Mouse (Mus musculus): ENCODE results near the gene Gm44579. TPM values are rescaled to one million over a fixed set of nuclear protein-coding genes. Genes with fewer than 3 reads are reported as not detected.
A peak's percentile ranks its signal among the peaks of the same experiment; 100 is the strongest.

Gm44579 gene
- polyA plus RNA-seq, 1 experiment from 2014 or later: not detected

- Histone ChIP-seq H3K9ac (no peak overlapping the region), H3K9me3 (replicated peaks) (no peaks in the 10 kb centered on the region), H3K36me3 (ENCODE audit: poor library complexity, severe bottlenecking) (no peaks in the 10 kb centered on the region), H3K4me2 (no peak overlapping the region), H3K4me3 (no peak overlapping the region), H3K27ac (no peak overlapping the region), H3K4me1 (peaks cover 14% of the 10 kb centered on the region), H3K27me3 (no peaks in the 10 kb centered on the region)
- ATAC-seq: no peak
- 85% methylated on average over 3 of the region's 3 CpGs for WGBS
These were observed 72.4 kb downstream of the Gm44579 start for GRCm38 (mm10) chr15:98148356-98148755.

DNA sequence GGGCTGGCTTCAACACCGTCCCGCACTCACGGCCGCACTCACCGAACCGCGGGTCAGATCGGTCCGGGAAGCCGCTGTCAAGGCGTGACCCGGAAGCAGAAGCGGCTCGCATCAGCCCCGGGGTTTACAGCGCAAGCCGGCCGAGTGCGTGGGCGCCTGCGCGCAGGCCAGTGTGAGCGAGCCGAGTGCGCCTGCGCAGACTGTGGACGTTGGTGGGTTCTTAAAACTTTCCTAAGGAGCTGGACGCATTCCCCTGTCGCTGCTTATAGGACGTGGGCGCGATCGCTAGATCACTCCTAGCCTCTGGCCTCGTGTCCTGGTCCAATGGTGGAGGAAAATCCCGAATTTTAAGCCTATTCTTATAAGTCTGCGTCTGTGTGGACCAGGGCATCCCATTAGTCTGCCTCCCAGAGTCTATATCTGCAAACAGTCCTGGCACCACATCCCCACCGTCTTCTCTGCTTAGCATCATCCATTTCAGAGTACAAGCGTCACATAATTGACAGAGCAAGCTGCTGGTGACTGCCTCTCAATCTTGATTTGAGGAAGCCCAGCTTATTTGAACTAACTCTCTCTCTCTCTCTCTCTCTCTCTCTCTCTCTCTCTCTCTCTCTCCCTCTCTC is 75.1 kb downstream of the Gm44579 start:
- Histone ChIP-seq H3K27ac (peak overlapping the region; percentile 14; the same call in 1 of the 2 replicates), H3K4me2 (peak overlapping the region; percentile 97), H3K27me3 (no peaks in the 10 kb centered on the region), H3K4me1 (peaks cover 14% of the 10 kb centered on the region), H3K36me3 (ENCODE audit: poor library complexity, severe bottlenecking) (peaks cover 18% of the 10 kb centered on the region), H3K9ac (peak overlapping the region; percentile 94), H3K9me3 (replicated peaks) (no peaks in the 10 kb centered on the region), H3K4me3 (peak overlapping the region; percentile 95)
- WGBS: under 1% methylated on average over 38 of the region's 38 CpGs
- peak; percentile 98 for ATAC-seq

GRCm38 (mm10) chr15:98144861-98145507 is 75.8 kb downstream of the Gm44579 start:
- Histone ChIP-seq H3K9me3 (replicated peaks) (no peaks in the 10 kb centered on the region), H3K9ac (peak overlapping the region; percentile 94), H3K4me2 (peak overlapping the region; percentile 97), H3K27me3 (no peaks in the 10 kb centered on the region), H3K4me3 (peak overlapping the region; percentile 95), H3K36me3 (ENCODE audit: poor library complexity, severe bottlenecking) (peaks cover 25% of the 10 kb centered on the region), H3K27ac (peak overlapping the region; percentile 14; the same call in 1 of the 2 replicates), H3K4me1 (peaks cover 14% of the 10 kb centered on the region)
- WGBS: under 1% methylated on average over 35 of the region's 36 CpGs
- no peak for ATAC-seq

GRCm38 (mm10) chr15:98142515-98142914 is 78.3 kb downstream of the Gm44579 start:
- Histone ChIP-seq H3K9ac (no peak overlapping the region), H3K36me3 (ENCODE audit: poor library complexity, severe bottlenecking) (peaks cover 44% of the 10 kb centered on the region), H3K4me1 (peaks cover 14% of the 10 kb centered on the region), H3K27me3 (no peaks in the 10 kb centered on the region), H3K4me2 (no peak overlapping the region), H3K27ac (no peak overlapping the region), H3K9me3 (replicated peaks) (no peaks in the 10 kb centered on the region), H3K4me3 (no peak overlapping the region)
- no peak for ATAC-seq
- WGBS: 91% methylated on average over 10 of the region's 10 CpGs

- Histone ChIP-seq H3K27ac (no peak overlapping the region), H3K4me3 (no peak overlapping the region), H3K4me1 (peaks cover 11% of the 10 kb centered on the region), H3K9ac (no peak overlapping the region), H3K27me3 (no peaks in the 10 kb centered on the region), H3K4me2 (no peak overlapping the region), H3K36me3 (ENCODE audit: poor library complexity, severe bottlenecking) (peaks cover 61% of the 10 kb centered on the region), H3K9me3 (replicated peaks) (no peaks in the 10 kb centered on the region)
- ATAC-seq: no peak
- 94% methylated on average over 5 of the region's 5 CpGs for WGBS
These were observed 80.0 kb downstream of the Gm44579 start for GRCm38 (mm10) chr15:98140809-98141208.

GRCm38 (mm10) chr15:98139763-98140162 is 81.0 kb downstream of the Gm44579 start:
- Histone ChIP-seq H3K27me3 (no peaks in the 10 kb centered on the region), H3K4me3 (no peak overlapping the region), H3K36me3 (ENCODE audit: poor library complexity, severe bottlenecking) (peaks cover 72% of the 10 kb centered on the region), H3K4me2 (no peak overlapping the region), H3K9ac (no peak overlapping the region), H3K4me1 (peaks cover 8% of the 10 kb centered on the region), H3K9me3 (replicated peaks) (no peaks in the 10 kb centered on the region), H3K27ac (no peak overlapping the region)
- no peak for ATAC-seq
- WGBS: 78% methylated on average over 7 of the region's 7 CpGs

DNA sequence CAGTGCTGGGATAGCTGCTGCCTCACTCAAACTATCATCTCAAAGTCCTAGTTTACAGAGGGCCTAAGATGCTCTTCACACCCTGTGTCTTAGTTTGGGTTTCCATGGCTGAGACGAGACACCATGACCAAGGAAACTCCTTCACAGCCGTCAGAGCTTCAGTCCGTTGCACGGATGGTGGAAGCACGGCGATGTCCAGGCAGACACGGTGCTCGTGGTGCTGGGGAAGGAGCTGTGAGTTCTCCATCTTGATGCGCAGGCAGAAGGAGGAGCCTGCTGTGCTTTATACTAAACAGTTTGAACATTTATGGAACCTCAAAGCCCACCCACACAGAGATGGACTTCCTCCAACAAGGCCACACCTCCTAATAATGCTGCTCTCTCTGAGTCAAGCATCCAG is 83.9 kb downstream of the Gm44579 start:
- Histone ChIP-seq H3K36me3 (ENCODE audit: poor library complexity, severe bottlenecking) (peaks cover 93% of the 10 kb centered on the region), H3K4me2 (no peak overlapping the region), H3K4me3 (no peak overlapping the region), H3K4me1 (no peaks in the 10 kb centered on the region), H3K27me3 (no peaks in the 10 kb centered on the region), H3K27ac (no peak overlapping the region), H3K9ac (no peak overlapping the region), H3K9me3 (replicated peaks) (no peaks in the 10 kb centered on the region)
- no peak for ATAC-seq
- 97% methylated on average over 9 of the region's 9 CpGs for WGBS

Other genes with a start within 250 kb of the Gm44579 start
- 31.8 and 39.6 TPM in 2 replicates for gene Col2a1, start 216.3 kb downstream of the Gm44579 start, polyA plus RNA-seq (2015; fragmentation: Nextera tagmentation; extraction: Ambion mirVana)
- gene Pfkm, start 128.4 kb downstream of the Gm44579 start, polyA plus RNA-seq (2015; fragmentation: Nextera tagmentation; extraction: Ambion mirVana): 57.7 and 67.5 TPM in 2 replicates
- 26.7 and 30.7 TPM in 2 replicates for gene Senp1, start 127.2 kb downstream of the Gm44579 start, polyA plus RNA-seq (2015; fragmentation: Nextera tagmentation; extraction: Ambion mirVana)
- 41.4 and 45.8 TPM in 2 replicates for gene Asb8, start 55.4 kb downstream of the Gm44579 start, polyA plus RNA-seq (2015; fragmentation: Nextera tagmentation; extraction: Ambion mirVana)
- gene Ccdc184, start 53.8 kb downstream of the Gm44579 start, polyA plus RNA-seq (2015; fragmentation: Nextera tagmentation; extraction: Ambion mirVana): 19.4 and 25.6 TPM in 2 replicates
- gene Olfr288, start 25.4 kb downstream of the Gm44579 start, polyA plus RNA-seq (2015; fragmentation: Nextera tagmentation; extraction: Ambion mirVana): not detected in 2 replicates
- gene Olfr287, start 79 bp upstream of the Gm44579 start, polyA plus RNA-seq (2015; fragmentation: Nextera tagmentation; extraction: Ambion mirVana): not detected in 2 replicates
- not detected in 2 replicates for gene Olfr286, start 13.5 kb upstream of the Gm44579 start, polyA plus RNA-seq (2015; fragmentation: Nextera tagmentation; extraction: Ambion mirVana)
- gene H1fnt, start 36.3 kb upstream of the Gm44579 start, polyA plus RNA-seq (2015; fragmentation: Nextera tagmentation; extraction: Ambion mirVana): not detected in 2 replicates
- 1.8 and 2.6 TPM in 2 replicates for gene Zfp641, start 75.2 kb upstream of the Gm44579 start, polyA plus RNA-seq (2015; fragmentation: Nextera tagmentation; extraction: Ambion mirVana)
- gene Olfr285, start 96.4 kb upstream of the Gm44579 start, polyA plus RNA-seq (2015; fragmentation: Nextera tagmentation; extraction: Ambion mirVana): not detected in 2 replicates
- gene Olfr284, start 120.0 kb upstream of the Gm44579 start, polyA plus RNA-seq (2015; fragmentation: Nextera tagmentation; extraction: Ambion mirVana): not detected in 2 replicates
- gene Olfr283, start 160.0 kb upstream of the Gm44579 start, polyA plus RNA-seq (2015; fragmentation: Nextera tagmentation; extraction: Ambion mirVana): not detected in 2 replicates
- gene Olfr282, start 210.2 kb upstream of the Gm44579 start, polyA plus RNA-seq (2015; fragmentation: Nextera tagmentation; extraction: Ambion mirVana): not detected in 2 replicates
- not detected in 2 replicates for gene Olfr281, start 231.6 kb upstream of the Gm44579 start, polyA plus RNA-seq (2015; fragmentation: Nextera tagmentation; extraction: Ambion mirVana)
- gene OR5BS1P, start 248.9 kb upstream of the Gm44579 start, polyA plus RNA-seq (2015; fragmentation: Nextera tagmentation; extraction: Ambion mirVana): not detected in 2 replicates

Measured in forebrain, embryonic 13.5 days (tissue).